Mouse (Mus musculus) myocyte (in vitro differentiated cells): ENCODE measurements around the gene Rsph9.

ENCODE experiments used
- CEBPB ChIP-seq: IDR thresholded peaks from 2 replicates; pipeline ENCODE4 v1.6.1; 2011; ENCODE audit warnings: mild to moderate bottlenecking, moderate library complexity; ENCODE audit not compliant: poor library complexity, insufficient read depth, severe bottlenecking
- E2F4 ChIP-seq: IDR thresholded peaks from one replicate; pipeline ENCODE4 v1.6.1; 2011; ENCODE audit warnings: mild to moderate bottlenecking, control low read depth, moderate library complexity; ENCODE audit not compliant: insufficient read depth
- MAX ChIP-seq: IDR thresholded peaks from one replicate; pipeline ENCODE4 v1.6.1; 2011; ENCODE audit warnings: low read depth, mild to moderate bottlenecking, control low read depth
- MYOD1 ChIP-seq, 3 experiments: IDR thresholded peaks; one replicate each; pipeline ENCODE4 v1.6.1; 2011; ENCODE audit warnings: control low read depth in 2 of 3, low read depth in 2 of 3, mild to moderate bottlenecking in 2 of 3, moderate library complexity in 1 of 3; ENCODE audit not compliant: insufficient read length in 2 of 3, control insufficient read depth in 1 of 3
- MYOG ChIP-seq, 3 experiments: IDR thresholded peaks; one replicate each; pipeline ENCODE4 v1.6.1; 2011; ENCODE audit warnings: control low read depth in 2 of 3, low read depth in 2 of 3, mild to moderate bottlenecking in 2 of 3; ENCODE audit not compliant: insufficient read length in 2 of 3, control insufficient read depth in 1 of 3, insufficient read depth in 1 of 3
- POLR2A ChIP-seq: IDR thresholded peaks from one replicate; pipeline ENCODE4 v1.6.1; 2011; ENCODE audit warnings: low read depth, mild to moderate bottlenecking, control low read depth, moderate library complexity; ENCODE audit not compliant: insufficient read length
- POLR2AphosphoS2 ChIP-seq: IDR thresholded peaks from one replicate; pipeline ENCODE4 v1.6.1; 2011; ENCODE audit warnings: low read depth, control low read depth; ENCODE audit not compliant: insufficient read length
- REST ChIP-seq: IDR thresholded peaks from one replicate; pipeline ENCODE4 v1.6.1; 2011; ENCODE audit warnings: mild to moderate bottlenecking, control low read depth, moderate library complexity; ENCODE audit not compliant: insufficient read depth, insufficient read length
- TCF12 ChIP-seq: IDR thresholded peaks from one replicate; pipeline ENCODE4 v1.6.1; 2011; ENCODE audit warnings: mild to moderate bottlenecking, control low read depth; ENCODE audit not compliant: poor library complexity, insufficient read depth, severe bottlenecking
- TCF3 ChIP-seq: IDR thresholded peaks from one replicate; pipeline ENCODE4 v1.6.1; 2011; ENCODE audit warnings: low read depth, control low read depth; ENCODE audit not compliant: insufficient read length
- USF1 ChIP-seq: IDR thresholded peaks from one replicate; pipeline ENCODE4 v1.6.1; 2011; ENCODE audit warnings: low read depth, mild to moderate bottlenecking, control low read depth, moderate library complexity

DNA sequence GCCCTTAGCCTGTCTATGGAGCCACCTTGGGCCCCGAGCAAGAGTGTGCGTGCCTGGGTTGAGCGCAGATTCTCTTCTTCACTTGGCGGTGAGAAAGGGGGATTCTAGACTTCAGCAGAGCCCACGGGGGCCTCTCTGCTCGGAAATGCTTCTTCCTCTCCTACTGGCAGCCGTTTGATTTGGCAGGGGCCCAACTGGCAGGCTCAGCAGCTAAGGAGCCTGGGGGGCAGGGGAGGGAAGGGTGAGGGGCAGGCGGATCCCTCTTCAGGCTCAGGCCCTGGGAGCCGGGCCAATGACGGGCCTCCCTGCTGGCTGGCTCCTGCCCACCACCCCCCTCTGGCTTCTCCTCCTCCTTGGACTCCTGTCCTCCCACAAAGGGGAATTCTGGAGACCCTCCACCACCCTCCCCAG is 59.9 kb downstream of the Rsph9 start:
- TF ChIP-seq E2F4 (no peak), MYOD1 (IDR thresholded peaks at IDR 0.05; ENCODE audit: control insufficient read depth in 1 of 3, insufficient read length in 2 of 3, low read depth in 2 of 3) (no peak), USF1 (no peak), TCF3 (no peak), POLR2A (no peak), MAX (no peak), POLR2AphosphoS2 (no peak), CEBPB (no peak), TCF12 (no peak), MYOG (IDR thresholded peaks at IDR 0.05; ENCODE audit: control insufficient read depth in 1 of 3, insufficient read depth in 1 of 3, insufficient read length in 2 of 3, low read depth in 2 of 3) (no peak), REST (no peak)
